Mouse (Mus musculus): ENCODE measurements around the gene Slc39a10. TPM values are rescaled to one million over a fixed set of nuclear protein-coding genes. Genes with fewer than 3 reads are reported as not detected.
"Not testable (repeated sequence)": the region's sequence is repeated elsewhere in the genome, so short reads cannot be mapped to it uniquely, and the experiment has no call there.

Gene Slc39a10
- polyA plus RNA-seq, 1 experiment, result 4.0 TPM

- TF ChIP-seq CTCF (IDR thresholded peaks at IDR 0.05; ENCODE audit: control insufficient read depth, insufficient read depth, low read length) (no peak), POLR2A (IDR thresholded peaks at IDR 0.05; ENCODE audit: borderline replicate concordance, control insufficient read depth, low read depth, low read length) (no peak)
- 33% methylated on average over 1 of the region's 1 CpGs for WGBS
- Histone ChIP-seq H3K4me3 (replicated peaks; ENCODE audit: control insufficient read depth, low read depth, low read length) (no peak overlapping the region), H3K4me1 (ENCODE audit: control insufficient read depth, insufficient read depth, low read length) (no peaks in the 10 kb centered on the region; the same call in 1 of the 2 replicates), H3K27ac (ENCODE audit: control insufficient read depth, insufficient read depth, low read depth, low read length, poor library complexity) (no peak overlapping the region)
These were observed 42.9 kb downstream of the Slc39a10 start for GRCm38 (mm10) chr1:46849758-46850157.

DNA sequence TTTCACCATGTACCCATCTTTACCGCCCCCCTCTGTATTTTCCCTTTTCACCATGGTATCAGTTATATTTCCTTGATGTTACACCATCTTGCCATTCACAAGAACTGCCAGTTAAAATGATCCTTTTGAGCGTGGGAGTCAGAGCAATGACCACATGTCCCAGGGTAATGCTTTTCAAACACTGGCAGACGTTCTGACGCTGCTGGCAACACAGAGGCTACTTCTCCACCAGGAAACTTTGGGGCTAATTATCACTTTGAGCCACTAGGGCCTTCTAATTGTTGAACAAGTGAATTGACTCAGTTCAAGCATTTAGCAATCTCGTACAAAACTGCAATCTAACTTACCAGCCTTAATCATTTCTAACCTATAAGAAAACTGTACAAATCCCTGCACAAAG is 47.4 kb downstream of the Slc39a10 start:
- TF ChIP-seq CTCF (IDR thresholded peaks at IDR 0.05; ENCODE audit: control insufficient read depth, insufficient read depth, low read length), result no peak
- H3K4me1 ChIP-seq (ENCODE audit: control insufficient read depth, insufficient read depth, low read length), result no peaks in the 10 kb centered on the region; the same call in 1 of the 2 replicates
- H3K27ac ChIP-seq (ENCODE audit: control insufficient read depth, insufficient read depth, low read depth, low read length, poor library complexity), result no peak overlapping the region
- 66% methylated on average over 5 of the region's 5 CpGs for WGBS
- no peak overlapping the region for H3K4me3 ChIP-seq (replicated peaks; ENCODE audit: control insufficient read depth, low read depth, low read length)

DNA sequence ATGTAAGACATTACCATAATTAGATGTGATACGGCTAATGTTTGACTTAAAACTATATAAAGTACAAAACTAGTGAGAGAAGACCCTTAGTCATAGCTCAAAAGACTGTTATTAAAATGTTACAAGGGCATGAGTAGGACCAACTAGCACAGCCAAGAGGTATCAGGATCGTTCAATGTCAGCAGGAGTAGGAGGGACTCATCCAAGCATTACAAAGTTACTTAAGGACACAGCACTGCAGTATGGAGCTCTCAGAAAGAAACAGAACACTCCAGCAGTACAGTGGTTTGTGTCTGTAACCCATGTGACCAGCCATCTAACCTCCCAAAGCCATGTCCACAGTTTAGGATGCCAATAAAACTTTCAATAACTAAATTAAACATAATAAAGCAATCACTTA is 48.4 kb downstream of the Slc39a10 start:
- TF ChIP-seq POLR2A (IDR thresholded peaks at IDR 0.05; ENCODE audit: borderline replicate concordance, control insufficient read depth, low read depth, low read length), result no peak
- Histone ChIP-seq H3K4me1 (ENCODE audit: control insufficient read depth, insufficient read depth, low read length) (no peaks in the 10 kb centered on the region; the same call in 1 of the 2 replicates), H3K27ac (ENCODE audit: control insufficient read depth, insufficient read depth, low read depth, low read length, poor library complexity) (no peak overlapping the region), H3K4me3 (replicated peaks; ENCODE audit: control insufficient read depth, low read depth, low read length) (no peak overlapping the region)
- WGBS, result 83% methylated on average over 2 of the region's 2 CpGs

DNA sequence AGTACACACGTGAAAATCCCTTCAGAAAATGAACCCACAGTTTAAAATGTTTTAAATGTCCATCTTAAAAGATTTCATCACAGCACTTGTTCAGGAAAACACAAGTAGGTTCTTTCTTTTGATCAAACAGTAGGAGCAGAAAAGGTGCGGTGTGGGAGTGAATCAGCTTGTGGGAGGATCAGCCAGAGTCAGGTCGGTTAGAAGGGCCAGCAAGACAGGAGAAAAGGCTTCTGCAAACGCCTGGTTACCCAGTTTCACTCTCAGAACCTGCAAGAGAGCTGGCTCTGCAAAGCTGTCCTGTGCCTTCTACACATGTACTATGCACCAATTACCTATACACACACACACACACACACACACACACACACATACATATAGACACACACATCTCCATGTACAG is 49.2 kb downstream of the Slc39a10 start:
- 54% methylated on average over 4 of the region's 4 CpGs for WGBS
- H3K27ac ChIP-seq (ENCODE audit: control insufficient read depth, insufficient read depth, low read depth, low read length, poor library complexity), result no peak overlapping the region
- no peak for TF ChIP-seq POLR2A (IDR thresholded peaks at IDR 0.05; ENCODE audit: borderline replicate concordance, control insufficient read depth, low read depth, low read length)
- no peak for TF ChIP-seq CTCF (IDR thresholded peaks at IDR 0.05; ENCODE audit: control insufficient read depth, insufficient read depth, low read length)

DNA sequence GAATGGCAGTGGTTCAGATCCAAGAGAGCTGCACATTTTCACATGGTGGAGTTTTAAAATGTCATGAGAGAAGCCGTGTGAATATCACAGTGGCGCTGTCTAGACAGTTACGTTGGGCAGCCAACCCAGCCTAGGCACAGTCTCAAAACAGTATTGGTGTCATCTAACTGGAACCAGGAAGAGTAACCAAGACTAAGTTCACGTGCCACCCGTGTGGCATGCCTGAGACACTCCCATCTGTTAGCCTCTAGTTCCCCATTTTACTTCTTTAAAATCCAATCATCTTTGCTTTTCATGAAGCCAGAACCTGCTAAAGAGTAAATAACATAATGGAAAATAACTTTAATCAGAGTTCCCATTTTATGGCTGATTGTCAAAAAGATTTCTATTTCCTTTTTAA is 60.7 kb downstream of the Slc39a10 start:
- 51% methylated on average over 5 of the region's 5 CpGs for WGBS
- Histone ChIP-seq H3K4me3 (replicated peaks; ENCODE audit: control insufficient read depth, low read depth, low read length) (no peak overlapping the region), H3K4me1 (ENCODE audit: control insufficient read depth, insufficient read depth, low read length) (no peaks in the 10 kb centered on the region), H3K27ac (ENCODE audit: control insufficient read depth, insufficient read depth, low read depth, low read length, poor library complexity) (no peak overlapping the region)
- TF ChIP-seq POLR2A (IDR thresholded peaks at IDR 0.05; ENCODE audit: borderline replicate concordance, control insufficient read depth, low read depth, low read length), result no peak
- no peak for TF ChIP-seq CTCF (IDR thresholded peaks at IDR 0.05; ENCODE audit: control insufficient read depth, insufficient read depth, low read length)

More for the DNA sequence above, 49.2 kb downstream of the Slc39a10 start:
- H3K4me1 ChIP-seq (ENCODE audit: control insufficient read depth, insufficient read depth, low read length), result no peaks in the 10 kb centered on the region; the same call in 1 of the 2 replicates
- no peak overlapping the region for H3K4me3 ChIP-seq (replicated peaks; ENCODE audit: control insufficient read depth, low read depth, low read length)

DNA sequence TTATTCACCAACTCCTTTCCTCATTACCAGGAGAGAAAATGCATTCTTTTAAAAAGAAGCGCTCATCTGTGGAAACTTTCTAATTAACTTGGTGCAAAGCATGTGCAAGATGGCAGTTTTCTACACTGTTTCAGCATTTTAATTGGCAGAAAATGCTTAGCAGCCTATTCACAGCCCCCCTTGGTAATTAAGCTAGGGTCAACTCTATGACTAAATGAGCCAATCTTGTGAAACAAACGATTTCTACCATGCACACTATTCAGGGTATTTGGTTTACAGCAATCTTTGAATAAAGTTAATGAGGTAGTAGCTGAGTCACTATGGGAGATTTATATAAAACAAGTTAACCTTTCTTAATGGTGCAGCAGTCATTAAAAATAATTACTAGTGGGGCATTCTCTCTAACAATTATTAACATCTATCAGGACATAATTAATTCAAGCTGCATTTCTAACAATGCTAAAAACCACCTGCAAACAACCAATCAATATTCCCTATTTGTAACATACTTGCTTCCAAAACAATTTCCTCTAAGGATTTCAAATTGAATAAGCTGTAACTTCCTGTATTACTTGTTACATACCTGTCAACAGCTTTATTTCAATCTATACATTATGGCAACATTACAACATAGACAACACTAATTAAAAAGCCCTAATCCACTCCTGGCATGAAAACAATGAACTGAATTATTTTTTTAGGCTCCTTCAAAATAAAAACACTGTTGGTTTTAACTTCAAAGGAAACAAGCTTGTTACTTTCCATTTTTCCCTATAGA is 62.4 kb downstream of the Slc39a10 start:
- WGBS, result 82% methylated on average over 2 of the region's 2 CpGs
- Histone ChIP-seq H3K4me3 (replicated peaks; ENCODE audit: control insufficient read depth, low read depth, low read length) (no peak overlapping the region), H3K27ac (ENCODE audit: control insufficient read depth, insufficient read depth, low read depth, low read length, poor library complexity) (no peak overlapping the region), H3K4me1 (ENCODE audit: control insufficient read depth, insufficient read depth, low read length) (no peaks in the 10 kb centered on the region)
- TF ChIP-seq CTCF (IDR thresholded peaks at IDR 0.05; ENCODE audit: control insufficient read depth, insufficient read depth, low read length), result no peak
- no peak for TF ChIP-seq POLR2A (IDR thresholded peaks at IDR 0.05; ENCODE audit: borderline replicate concordance, control insufficient read depth, low read depth, low read length)

DNA sequence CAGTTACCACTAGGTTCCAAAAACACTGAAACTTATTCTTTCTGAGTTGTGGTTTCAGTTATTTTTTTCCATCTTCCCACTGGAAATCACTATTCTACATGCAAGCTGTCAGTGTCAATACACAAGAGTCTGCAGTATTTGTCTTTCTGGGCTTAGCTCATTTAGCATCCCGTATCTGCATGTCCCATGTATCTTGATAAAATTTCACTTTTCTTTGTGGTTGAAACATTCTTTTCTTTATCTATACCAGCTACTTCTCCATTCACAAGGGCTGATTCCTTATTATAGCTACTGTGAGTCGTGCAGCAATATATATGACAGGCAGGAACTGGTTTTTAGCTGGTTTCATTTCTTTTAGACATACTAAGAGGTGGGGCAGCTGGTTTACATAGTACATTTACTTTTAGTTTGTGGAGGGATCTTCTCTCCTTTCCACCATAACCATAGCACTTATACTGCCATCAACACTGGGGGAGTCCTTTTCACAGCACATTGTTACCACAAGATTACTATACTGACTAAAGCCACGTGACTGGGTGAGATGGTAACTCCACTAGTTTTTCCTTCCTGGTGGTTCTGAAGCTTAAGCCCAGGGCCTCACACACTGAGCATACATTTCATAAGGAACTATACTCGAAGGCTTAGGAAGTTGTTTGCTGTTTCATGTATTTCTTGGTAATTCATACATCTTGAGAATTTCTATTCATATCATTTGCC is 70.2 kb downstream of the Slc39a10 start:
- WGBS, result 45% methylated on average over 4 of the region's 4 CpGs
- no peak overlapping the region for H3K27ac ChIP-seq (ENCODE audit: control insufficient read depth, insufficient read depth, low read depth, low read length, poor library complexity)
- TF ChIP-seq CTCF (IDR thresholded peaks at IDR 0.05; ENCODE audit: control insufficient read depth, insufficient read depth, low read length), result no peak
- TF ChIP-seq POLR2A (IDR thresholded peaks at IDR 0.05; ENCODE audit: borderline replicate concordance, control insufficient read depth, low read depth, low read length), result no peak

DNA sequence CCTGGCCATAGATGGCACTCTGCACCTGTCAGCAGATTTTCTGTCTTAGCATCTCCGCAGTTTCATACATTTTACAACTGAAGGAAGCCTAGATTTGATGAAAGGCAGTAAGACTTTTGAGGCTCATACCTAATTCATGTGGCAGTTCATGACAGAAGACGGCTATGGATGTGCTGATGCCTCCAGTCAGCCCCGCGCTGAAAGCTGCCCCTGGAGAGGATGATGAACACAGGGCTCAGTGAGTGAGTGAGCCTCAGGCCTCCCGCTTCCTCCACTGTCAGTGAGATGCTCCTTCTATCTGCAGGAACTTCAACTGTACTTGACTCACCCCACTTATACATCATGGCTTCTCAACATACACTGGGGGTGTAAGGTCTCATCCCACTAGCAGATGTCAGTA is 74.7 kb downstream of the Slc39a10 start:
- TF ChIP-seq POLR2A (IDR thresholded peaks at IDR 0.05; ENCODE audit: borderline replicate concordance, control insufficient read depth, low read depth, low read length), result no peak
- 91% methylated on average over 5 of the region's 5 CpGs for WGBS
- no peaks in the 10 kb centered on the region; the same call in 1 of the 2 replicates for H3K4me1 ChIP-seq (ENCODE audit: control insufficient read depth, insufficient read depth, low read length)
- H3K4me3 ChIP-seq (replicated peaks; ENCODE audit: control insufficient read depth, low read depth, low read length), result no peak overlapping the region
- no peak overlapping the region for H3K27ac ChIP-seq (ENCODE audit: control insufficient read depth, insufficient read depth, low read depth, low read length, poor library complexity)

More for the DNA sequence above, 70.2 kb downstream of the Slc39a10 start:
- Histone ChIP-seq H3K4me1 (ENCODE audit: control insufficient read depth, insufficient read depth, low read length) (no peaks in the 10 kb centered on the region; the same call in 1 of the 2 replicates), H3K4me3 (replicated peaks; ENCODE audit: control insufficient read depth, low read depth, low read length) (no peak overlapping the region)

- H3K4me3 ChIP-seq (replicated peaks; ENCODE audit: control insufficient read depth, low read depth, low read length); H3K4me1 ChIP-seq (ENCODE audit: control insufficient read depth, insufficient read depth, low read length); H3K27ac ChIP-seq (ENCODE audit: control insufficient read depth, insufficient read depth, low read depth, low read length, poor library complexity): not testable (repeated sequence)
- WGBS, result 80% methylated on average over 4 of the region's 4 CpGs
These were observed 84.0 kb downstream of the Slc39a10 start for GRCm38 (mm10) chr1:46808630-46809029.
